Mouse (Mus musculus): ENCODE measurements around the gene Ank2. TPM values are rescaled to one million over a fixed set of nuclear protein-coding genes. Genes with fewer than 3 reads are reported as not detected.
"Not testable (repeated sequence)": the region's sequence is repeated elsewhere in the genome, so short reads cannot be mapped to it uniquely, and the experiment has no call there.

The Ank2 gene
- total RNA-seq, 1 experiment from 2014 or later: 0.25 TPM

DNA sequence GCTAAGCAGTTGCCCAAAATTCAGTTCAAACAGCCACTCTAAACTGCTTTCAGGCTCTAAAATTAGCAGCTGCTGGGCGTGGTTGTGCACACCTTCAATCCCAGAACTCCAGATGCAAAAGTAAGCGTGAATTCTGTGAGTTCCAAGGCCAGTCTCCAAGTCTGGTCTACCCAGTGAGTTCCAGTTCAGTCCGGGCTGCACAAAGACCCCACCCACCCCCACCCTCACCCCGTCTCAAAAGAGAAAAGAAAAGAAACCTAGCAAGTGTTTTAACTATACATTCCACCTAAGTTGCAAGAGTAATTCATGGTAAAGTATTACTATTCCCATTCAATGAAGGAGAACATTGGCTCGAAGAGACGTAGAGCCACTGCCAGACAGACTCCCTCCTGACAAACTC, 45.9 kb downstream of the Ank2 start:
- ATAC-seq (replicated peaks in 1 of 2; ENCODE audit: insufficient read depth in 1 of 2, low FRiP score in 2 of 2, low TSS enrichment in 1 of 2, low read depth in 1 of 2, poor library complexity in 2 of 2, severe bottlenecking in 2 of 2): no peak

DNA sequence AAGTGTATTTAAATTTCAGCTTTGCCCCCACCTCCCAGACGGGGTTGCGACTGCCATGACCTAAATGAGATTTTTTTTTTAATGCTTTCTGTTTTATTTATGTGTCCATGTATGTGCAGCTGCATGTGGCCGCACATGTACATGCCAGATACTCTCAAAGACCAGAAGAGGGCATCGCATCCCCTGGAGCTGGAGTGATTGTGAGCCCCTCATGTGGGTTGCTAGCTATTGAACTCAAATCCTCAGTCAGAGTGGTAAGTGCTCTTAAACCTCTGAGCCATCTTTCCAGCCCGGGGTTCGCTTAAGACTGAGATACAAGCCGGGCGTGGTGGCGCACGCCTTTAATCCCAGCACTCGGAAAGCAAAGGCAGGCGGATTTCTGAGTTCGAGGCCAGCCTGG, 46.9 kb downstream of the Ank2 start:
- ATAC-seq (replicated peaks in 1 of 2; ENCODE audit: insufficient read depth in 1 of 2, low FRiP score in 2 of 2, low TSS enrichment in 1 of 2, low read depth in 1 of 2, poor library complexity in 2 of 2, severe bottlenecking in 2 of 2): 0 out of 4 replicates have a peak, but pooled peaks of 1 of the 2 experiments have one; percentile 27

DNA sequence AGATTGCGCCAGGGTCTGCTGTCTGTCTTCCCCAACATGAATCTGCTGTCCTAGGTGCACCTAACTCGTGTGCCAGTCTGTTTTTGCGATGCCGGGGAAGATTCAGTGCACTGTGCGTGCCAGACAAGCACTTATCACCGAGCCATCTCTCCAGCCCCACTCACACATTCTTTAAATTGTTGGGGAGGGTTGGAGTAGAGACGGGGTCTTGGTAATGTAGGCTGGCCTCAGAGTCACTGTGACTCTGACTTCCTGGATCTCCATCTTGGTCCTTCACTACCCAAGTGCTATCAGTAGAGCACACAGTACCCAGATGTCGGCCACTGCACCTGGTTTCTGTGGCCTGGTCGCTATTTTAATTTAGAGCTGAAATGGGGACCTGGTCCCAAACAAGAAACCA, 47.4 kb downstream of the Ank2 start:
- no peak for ATAC-seq (replicated peaks in 1 of 2; ENCODE audit: insufficient read depth in 1 of 2, low FRiP score in 2 of 2, low TSS enrichment in 1 of 2, low read depth in 1 of 2, poor library complexity in 2 of 2, severe bottlenecking in 2 of 2)

DNA sequence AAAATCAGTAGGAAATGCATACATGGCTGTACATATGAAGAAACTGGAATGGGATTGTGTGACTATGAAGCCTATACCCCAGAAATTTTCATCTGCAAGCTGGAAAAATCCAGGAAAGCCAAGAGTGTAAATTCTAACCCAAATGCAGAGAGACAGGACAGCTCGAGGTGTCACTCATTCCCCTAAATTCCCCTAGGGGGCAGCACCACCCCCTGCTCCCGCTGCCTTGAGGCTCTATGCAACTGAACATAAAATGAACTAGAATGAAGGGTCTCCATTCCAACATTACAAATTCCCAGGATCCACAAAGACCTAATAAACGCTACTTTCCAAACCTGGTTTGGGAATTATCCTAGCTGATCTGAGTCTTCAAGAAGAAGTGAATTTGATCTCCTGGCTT, 48.1 kb downstream of the Ank2 start:
- peak; percentile 73 to 78; a peak in 3 of 4 replicates for ATAC-seq (replicated peaks in 1 of 2; ENCODE audit: insufficient read depth in 1 of 2, low FRiP score in 2 of 2, low TSS enrichment in 1 of 2, low read depth in 1 of 2, poor library complexity in 2 of 2, severe bottlenecking in 2 of 2)

DNA sequence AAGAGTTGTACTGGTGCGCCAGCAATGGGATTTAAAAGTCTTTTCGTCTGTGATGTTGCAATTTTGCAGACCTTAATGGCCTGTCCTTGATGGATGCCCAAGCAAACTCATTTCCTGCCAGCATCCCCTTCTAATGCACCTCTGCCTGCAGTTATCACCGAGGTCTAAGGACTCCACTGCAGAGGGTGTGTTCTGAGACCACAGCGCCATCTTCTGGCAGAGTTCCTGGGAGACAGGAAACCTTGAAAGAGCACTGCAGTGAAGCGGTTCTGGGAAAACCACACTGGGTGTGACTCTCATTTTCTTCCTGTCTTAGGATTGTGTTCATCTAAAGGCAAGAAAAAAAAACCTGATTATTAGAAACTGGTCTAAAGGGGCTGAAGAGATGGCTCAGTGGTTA, 53.0 kb downstream of the Ank2 start:
- peak; percentile 81 to 90 for ATAC-seq (replicated peaks in 1 of 2; ENCODE audit: insufficient read depth in 1 of 2, low FRiP score in 2 of 2, low TSS enrichment in 1 of 2, low read depth in 1 of 2, poor library complexity in 2 of 2, severe bottlenecking in 2 of 2)

DNA sequence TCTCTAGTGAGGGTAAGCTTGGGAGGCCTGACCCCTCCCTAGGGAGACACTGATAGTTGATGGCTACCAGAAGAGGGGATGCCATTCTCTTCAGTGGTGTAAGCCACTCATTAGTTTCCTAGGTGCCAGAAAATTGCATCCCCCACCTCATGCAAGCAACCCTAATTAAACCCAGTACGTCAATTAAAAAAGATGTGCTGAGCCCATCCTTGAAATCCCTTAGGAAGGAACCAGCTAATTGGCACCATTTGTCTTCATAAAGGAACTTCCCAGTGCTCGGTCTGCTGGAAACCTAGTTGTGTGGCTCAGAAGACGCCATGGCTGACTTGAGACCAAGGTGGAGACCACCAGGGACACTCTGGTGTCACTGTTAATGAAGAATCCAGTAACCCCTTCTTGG, 65.9 kb downstream of the Ank2 start:
- no peak for ATAC-seq (replicated peaks in 1 of 2; ENCODE audit: insufficient read depth in 1 of 2, low FRiP score in 2 of 2, low TSS enrichment in 1 of 2, low read depth in 1 of 2, poor library complexity in 2 of 2, severe bottlenecking in 2 of 2)

DNA sequence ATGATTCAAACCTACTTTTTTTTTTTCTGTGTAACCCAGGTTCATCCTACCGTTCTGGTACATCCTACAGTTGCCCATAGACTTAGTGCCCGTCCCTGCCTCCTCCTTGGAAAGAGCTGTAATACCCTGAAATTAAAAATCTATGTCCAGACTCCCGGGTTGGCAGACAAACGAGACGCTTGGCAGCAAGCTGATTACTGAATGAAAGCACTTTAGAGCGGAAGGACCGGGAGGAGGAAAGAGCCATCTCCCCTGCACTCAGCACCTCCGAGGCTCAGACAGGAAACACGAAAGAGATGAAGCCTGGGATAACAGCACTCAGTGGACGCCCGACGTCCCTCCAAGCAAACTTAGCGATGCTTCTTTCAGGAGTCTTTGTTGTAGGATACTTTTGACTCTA, 69.3 kb downstream of the Ank2 start:
- no peak for ATAC-seq (replicated peaks in 1 of 2; ENCODE audit: insufficient read depth in 1 of 2, low FRiP score in 2 of 2, low TSS enrichment in 1 of 2, low read depth in 1 of 2, poor library complexity in 2 of 2, severe bottlenecking in 2 of 2)

DNA sequence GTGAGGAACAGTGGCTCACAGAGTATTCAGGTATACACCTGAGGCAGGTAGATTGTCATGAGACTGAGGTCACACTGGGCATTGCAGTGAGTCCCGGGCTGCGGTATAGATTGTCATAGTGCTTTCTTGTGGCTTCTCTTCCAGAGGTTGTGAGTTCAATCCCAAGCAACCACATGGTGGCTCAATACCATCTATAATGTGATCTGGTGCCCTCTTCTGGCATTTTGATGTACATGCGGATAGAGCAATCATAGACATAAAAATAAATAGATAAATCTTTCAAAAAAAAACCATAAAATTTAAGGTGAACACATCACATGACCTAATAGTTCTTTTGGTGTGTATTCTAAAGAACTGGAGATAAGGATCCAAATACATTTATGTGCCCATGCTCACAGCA, 70.6 kb downstream of the Ank2 start:
- no peak for ATAC-seq (replicated peaks in 1 of 2; ENCODE audit: insufficient read depth in 1 of 2, low FRiP score in 2 of 2, low TSS enrichment in 1 of 2, low read depth in 1 of 2, poor library complexity in 2 of 2, severe bottlenecking in 2 of 2)

DNA sequence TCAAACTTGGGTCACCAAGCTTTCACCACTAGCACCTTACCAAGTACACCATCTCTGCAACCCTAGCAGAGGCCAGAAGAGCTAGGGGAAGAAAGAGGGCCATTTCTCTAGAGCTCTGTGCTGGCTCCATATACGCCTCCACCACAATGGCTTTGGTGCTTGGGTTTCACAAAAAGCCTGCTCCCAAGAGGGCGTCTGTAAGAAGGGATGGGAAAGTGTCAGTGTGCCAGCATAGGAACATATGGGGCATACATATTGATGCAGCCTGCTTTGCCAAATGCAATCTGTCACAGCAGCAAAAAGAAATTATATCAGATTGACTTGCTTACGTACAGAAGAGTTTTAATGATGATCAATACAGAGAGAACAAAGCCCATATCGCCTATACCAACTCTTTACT, 82.2 kb downstream of the Ank2 start:
- ATAC-seq (replicated peaks in 1 of 2; ENCODE audit: insufficient read depth in 1 of 2, low FRiP score in 2 of 2, low TSS enrichment in 1 of 2, low read depth in 1 of 2, poor library complexity in 2 of 2, severe bottlenecking in 2 of 2): no peak

DNA sequence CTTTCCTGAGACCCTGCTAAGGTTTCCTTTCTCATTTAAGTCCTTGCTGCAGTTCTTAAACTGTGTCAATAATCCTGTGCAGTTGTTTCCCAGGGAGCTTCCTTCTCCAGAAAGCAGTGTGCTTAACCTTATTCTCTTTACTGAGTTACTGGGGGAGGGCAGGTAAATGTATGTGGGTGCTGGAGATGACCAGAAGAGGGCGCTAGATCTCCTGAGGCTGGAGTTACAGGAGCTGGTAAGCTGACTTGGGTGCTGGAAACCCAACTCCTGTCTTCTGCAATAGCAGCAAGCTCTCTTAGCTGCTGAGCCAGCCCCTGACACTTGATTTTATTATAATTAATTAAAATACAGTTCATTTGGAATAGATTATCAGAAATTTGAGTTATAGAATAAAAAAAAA, 84.7 kb downstream of the Ank2 start:
- no peak for ATAC-seq (replicated peaks in 1 of 2; ENCODE audit: insufficient read depth in 1 of 2, low FRiP score in 2 of 2, low TSS enrichment in 1 of 2, low read depth in 1 of 2, poor library complexity in 2 of 2, severe bottlenecking in 2 of 2)

DNA sequence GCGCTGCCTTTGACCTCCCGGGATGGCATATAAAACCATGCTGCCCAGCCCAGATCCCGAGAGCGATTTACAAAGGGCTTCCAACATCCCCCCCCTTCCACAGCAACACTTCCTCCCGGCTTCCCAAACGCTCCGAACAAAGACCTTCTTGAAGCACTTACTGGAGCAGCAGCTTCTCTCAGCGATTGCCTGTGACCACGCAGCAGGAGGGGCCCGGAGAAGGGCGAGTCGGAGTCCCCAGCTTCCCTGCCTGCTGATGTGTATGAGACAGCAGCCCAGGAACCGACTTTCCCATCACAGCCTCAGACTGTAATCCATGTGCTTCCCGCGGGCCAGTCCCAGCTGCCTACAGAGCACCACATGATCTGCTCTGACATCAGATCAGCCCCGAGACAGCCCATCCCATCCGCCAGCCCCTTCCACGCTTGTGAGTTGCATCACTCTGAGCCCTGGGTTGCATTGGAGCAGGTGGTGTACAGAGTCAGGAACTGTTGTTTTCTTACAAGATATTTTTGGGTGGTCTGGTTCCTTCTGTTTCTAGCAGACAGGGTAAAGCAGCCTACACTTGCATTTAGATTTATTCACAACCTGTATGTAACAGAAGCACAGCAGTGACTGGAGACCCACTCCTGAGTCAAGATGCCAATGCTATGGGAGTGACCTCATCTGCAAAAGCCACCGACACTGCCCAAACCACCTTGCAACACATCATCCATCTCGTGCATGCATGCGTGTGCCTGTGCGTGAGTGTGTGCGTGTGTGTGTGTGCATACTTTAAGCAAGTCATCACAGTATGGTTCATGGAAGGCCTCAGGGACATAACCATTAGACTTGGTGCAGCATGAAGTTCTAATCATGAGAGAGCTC, 90.2 kb downstream of the Ank2 start:
- ATAC-seq (replicated peaks in 1 of 2; ENCODE audit: insufficient read depth in 1 of 2, low FRiP score in 2 of 2, low TSS enrichment in 1 of 2, low read depth in 1 of 2, poor library complexity in 2 of 2, severe bottlenecking in 2 of 2): peak; percentile 63 to 72

DNA sequence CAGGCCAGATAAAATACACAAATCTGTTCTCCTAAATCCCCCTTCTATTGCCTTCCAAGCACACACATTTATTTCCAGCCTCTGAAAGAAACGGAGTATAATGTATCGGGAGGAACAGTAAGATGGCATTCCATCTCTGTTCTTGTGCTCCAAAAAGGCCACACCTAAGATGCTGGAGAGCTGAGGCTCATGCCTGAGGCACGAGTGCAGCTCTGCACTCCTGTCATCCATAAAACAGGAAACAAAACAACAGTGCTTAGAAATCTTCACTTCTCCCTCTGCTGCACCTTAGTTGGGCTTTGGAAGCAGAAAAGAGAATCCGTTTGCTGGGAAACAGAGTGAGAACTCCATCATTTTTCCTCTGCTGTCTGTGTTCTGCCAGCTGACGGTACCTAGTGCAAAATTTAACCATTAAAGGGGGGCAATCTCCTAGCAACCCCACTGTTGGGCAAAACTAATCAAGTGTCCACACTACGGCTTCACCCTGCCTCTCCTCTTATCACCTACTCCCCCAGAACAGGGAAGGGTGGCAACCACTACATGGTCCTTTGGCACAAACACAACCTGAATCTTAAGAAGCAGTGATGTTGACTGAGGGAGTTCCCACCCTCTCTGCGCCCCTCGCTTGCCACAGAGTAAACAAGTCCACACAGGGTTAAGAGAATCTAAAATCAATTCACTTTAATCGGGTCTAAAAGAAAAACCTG, 91.1 kb downstream of the Ank2 start:
- no peak; a peak in 1 of 4 replicates for ATAC-seq (replicated peaks in 1 of 2; ENCODE audit: insufficient read depth in 1 of 2, low FRiP score in 2 of 2, low TSS enrichment in 1 of 2, low read depth in 1 of 2, poor library complexity in 2 of 2, severe bottlenecking in 2 of 2)

DNA sequence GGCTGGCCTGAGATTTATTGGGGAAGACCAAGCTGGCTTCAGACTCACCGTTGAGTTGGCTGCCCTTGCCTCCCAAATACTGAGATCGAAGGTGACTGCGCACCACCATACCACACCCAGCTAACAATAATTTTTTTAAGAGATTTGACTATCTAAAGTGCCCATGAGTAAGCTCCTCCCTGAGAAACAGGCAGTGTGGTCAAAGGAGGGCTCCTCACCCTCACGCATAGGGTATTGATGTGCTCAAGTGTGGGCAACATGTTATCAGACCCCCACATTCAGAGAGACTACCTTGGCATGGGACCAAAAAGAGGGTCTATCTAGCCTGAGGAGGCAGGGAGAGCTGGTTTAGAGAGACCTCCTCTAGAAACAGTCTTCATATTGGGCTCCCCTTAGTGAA, 92.3 kb downstream of the Ank2 start:
- no peak for ATAC-seq (replicated peaks in 1 of 2; ENCODE audit: insufficient read depth in 1 of 2, low FRiP score in 2 of 2, low TSS enrichment in 1 of 2, low read depth in 1 of 2, poor library complexity in 2 of 2, severe bottlenecking in 2 of 2)

DNA sequence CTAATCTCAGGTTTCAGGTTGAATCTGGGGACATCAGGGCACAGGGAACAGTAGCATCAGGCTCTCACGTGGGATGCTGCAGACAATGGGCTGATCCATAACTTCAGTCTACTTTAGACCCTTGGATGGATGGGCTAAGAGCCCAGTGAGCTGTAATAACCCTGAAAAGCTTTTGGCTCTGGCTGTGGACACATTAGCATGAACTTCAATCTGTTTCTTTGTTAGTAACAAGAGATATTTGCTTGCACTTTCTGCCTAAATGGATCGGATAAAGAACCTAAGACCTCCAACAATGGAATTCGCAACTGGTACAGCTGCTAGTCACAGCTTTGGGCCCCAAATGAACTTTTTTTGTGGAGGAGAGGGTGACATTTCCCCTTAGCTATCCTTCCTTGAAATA, 94.8 kb downstream of the Ank2 start:
- no peak for ATAC-seq (replicated peaks in 1 of 2; ENCODE audit: insufficient read depth in 1 of 2, low FRiP score in 2 of 2, low TSS enrichment in 1 of 2, low read depth in 1 of 2, poor library complexity in 2 of 2, severe bottlenecking in 2 of 2)

DNA sequence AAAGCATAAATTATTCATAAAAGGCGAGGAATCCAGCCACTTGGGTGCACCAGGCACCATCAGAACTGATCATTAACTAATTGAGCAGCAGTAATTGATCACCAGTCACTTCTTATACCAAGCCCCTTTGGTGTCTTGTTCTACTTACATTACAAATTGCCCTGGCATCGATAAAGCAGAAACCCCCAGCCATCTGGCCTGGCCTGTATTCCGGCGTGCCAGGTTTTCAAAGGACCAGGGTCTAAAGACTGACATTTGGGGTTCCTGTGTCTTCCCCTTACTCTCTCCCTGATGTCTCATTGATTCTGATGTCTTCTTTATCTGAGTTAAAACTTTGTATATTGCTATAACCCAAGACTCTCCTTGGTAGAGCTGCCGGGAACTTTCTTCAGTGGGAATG, 98.2 kb downstream of the Ank2 start:
- ATAC-seq (replicated peaks in 1 of 2; ENCODE audit: insufficient read depth in 1 of 2, low FRiP score in 2 of 2, low TSS enrichment in 1 of 2, low read depth in 1 of 2, poor library complexity in 2 of 2, severe bottlenecking in 2 of 2): no peak

DNA sequence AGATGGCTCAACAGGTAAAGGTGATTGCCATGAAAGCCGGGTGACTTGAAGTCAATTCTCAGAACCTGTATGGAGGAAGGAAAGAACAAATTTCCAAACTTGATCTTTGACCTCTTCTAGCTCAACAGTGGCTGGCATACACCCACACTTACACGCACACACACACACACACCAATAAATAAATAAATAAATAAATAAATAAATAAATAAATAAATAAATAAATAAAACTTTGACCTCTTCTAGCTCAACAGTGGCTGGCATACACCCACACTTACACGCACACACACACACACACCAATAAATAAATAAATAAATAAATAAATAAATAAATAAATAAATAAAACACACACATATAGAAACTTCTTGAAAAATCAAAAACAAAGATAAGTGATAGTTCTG, 98.7 kb downstream of the Ank2 start:
- ATAC-seq (replicated peaks in 1 of 2; ENCODE audit: insufficient read depth in 1 of 2, low FRiP score in 2 of 2, low TSS enrichment in 1 of 2, low read depth in 1 of 2, poor library complexity in 2 of 2, severe bottlenecking in 2 of 2): not testable (repeated sequence)

DNA sequence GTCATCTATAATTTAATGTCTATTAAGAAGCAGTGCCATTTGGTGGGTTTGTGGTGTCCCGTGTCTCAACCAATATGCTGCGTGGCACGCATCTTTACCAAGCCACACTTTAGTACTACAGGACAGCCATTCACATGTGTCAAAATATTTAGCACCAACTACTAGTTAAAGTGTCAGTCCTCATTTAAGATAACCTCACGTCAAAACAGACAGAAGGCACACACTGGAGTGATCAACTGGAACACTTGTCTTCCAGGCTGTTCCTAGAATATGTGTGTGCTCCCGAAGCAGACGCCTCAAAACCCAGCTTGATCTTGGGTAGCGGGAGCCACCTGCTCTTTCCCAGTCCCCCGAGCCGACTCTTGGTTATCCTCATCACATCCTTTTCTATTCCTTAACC, 101.4 kb downstream of the Ank2 start:
- no peak for ATAC-seq (replicated peaks in 1 of 2; ENCODE audit: insufficient read depth in 1 of 2, low FRiP score in 2 of 2, low TSS enrichment in 1 of 2, low read depth in 1 of 2, poor library complexity in 2 of 2, severe bottlenecking in 2 of 2)

DNA sequence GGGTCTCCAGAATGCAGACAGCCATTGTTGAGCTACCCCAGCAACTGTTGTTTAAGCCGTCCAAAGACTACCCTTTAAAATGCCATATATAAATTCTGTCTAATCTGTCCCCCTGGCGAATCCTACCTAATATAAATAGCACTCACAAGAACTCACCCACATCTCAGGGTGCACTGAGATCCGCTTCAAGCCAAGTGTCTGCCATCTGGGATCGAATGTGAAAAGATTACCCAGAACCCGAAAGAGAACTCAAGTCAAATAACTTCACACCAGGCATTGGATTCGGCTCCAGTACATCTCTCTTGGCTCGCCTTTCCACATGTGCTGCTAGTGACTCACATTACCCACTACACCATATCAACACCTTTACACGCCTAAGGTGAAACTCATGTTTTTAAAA, 103.9 kb downstream of the Ank2 start:
- ATAC-seq (replicated peaks in 1 of 2; ENCODE audit: insufficient read depth in 1 of 2, low FRiP score in 2 of 2, low TSS enrichment in 1 of 2, low read depth in 1 of 2, poor library complexity in 2 of 2, severe bottlenecking in 2 of 2): no peak

All from hematopoietic stem cell, adult 5-6 weeks (primary cell).